Mouse (Mus musculus) limb, embryonic 14.5 days (tissue): ENCODE measurements around the gene Glyctk. TPM values are rescaled to one million over a fixed set of nuclear protein-coding genes. Genes with fewer than 3 reads are reported as not detected.

ENCODE experiments used
- ATAC-seq: fragments of 200-750 bp; cut with Nextera tagmentation; 2 replicates; pipeline ENCODE4 v1.8.0; 2017; ENCODE audit warnings: low read depth, moderate number of reproducible peaks, moderate TSS enrichment; ENCODE audit not compliant: low FRiP score
- DNase-seq: peaks from one replicate; pipeline ENCODE4 v3.0.0-alpha.2; 2015; ENCODE audit warnings: low spot score
- H3K27ac ChIP-seq: fragments of 300-500 bp; sonication (generic); replicated peaks from 2 replicates; pipeline ENCODE4 v1.5.1; 2014; ENCODE audit warnings: low read depth, mild to moderate bottlenecking, low read length, moderate library complexity, mixed read lengths
- H3K27me3 ChIP-seq: fragments of 300-500 bp; sonication (generic); 2 replicates; pipeline ENCODE4 v1.6.1; 2014; ENCODE audit warnings: low read length, mixed read lengths; ENCODE audit not compliant: control insufficient read depth, insufficient read depth
- H3K36me3 ChIP-seq: fragments of 300-500 bp; sonication (generic); 2 replicates; pipeline ENCODE4 v1.6.1; 2014; ENCODE audit warnings: mild to moderate bottlenecking, low read length, moderate library complexity, mixed read lengths; ENCODE audit not compliant: control insufficient read depth, insufficient read depth
- H3K4me1 ChIP-seq: fragments of 300-500 bp; sonication (generic); 2 replicates; pipeline ENCODE4 v1.6.1; 2014; ENCODE audit warnings: antibody characterized with exemption, low read length, mixed read lengths; ENCODE audit not compliant: control insufficient read depth, insufficient read depth
- H3K4me2 ChIP-seq: fragments of 300-500 bp; sonication (generic); replicated peaks from 2 replicates; pipeline ENCODE4 v1.6.1; 2014; ENCODE audit warnings: low read depth, mild to moderate bottlenecking, low read length, moderate library complexity; ENCODE audit not compliant: severe bottlenecking
- H3K4me3 ChIP-seq: fragments of 300-500 bp; sonication (generic); replicated peaks from 2 replicates; pipeline ENCODE4 v1.5.1; 2014; ENCODE audit warnings: low read length
- H3K9ac ChIP-seq: fragments of 300-500 bp; sonication (generic); 2 replicates; pipeline ENCODE4 v1.6.1; 2014; ENCODE audit warnings: mild to moderate bottlenecking, low read depth, low read length, moderate library complexity; ENCODE audit not compliant: severe bottlenecking
- H3K9me3 ChIP-seq: fragments of 300-500 bp; sonication (generic); 2 replicates; pipeline ENCODE4 v1.6.1; 2016; ENCODE audit warnings: low read length; ENCODE audit not compliant: control insufficient read depth
- POLR2A ChIP-seq: fragments of 200-500 bp; IDR thresholded peaks from 2 replicates; pipeline ENCODE4 v1.8.0; 2012; ENCODE audit warnings: inconsistent platforms, mild to moderate bottlenecking, moderate library complexity, borderline replicate concordance; ENCODE audit not compliant: insufficient read depth, insufficient read length; ENCODE audit errors: extremely low read depth
- WGBS: fragments of 180-500 bp; shearing (Covaris S2); extraction: QIAGEN DNeasy Blood & Tissue Kit; methylation state at CpG from one replicate; pipeline ENCODE4 v1.1.7; 2014; 5-methylcytosine and 5-hydroxymethylcytosine counted together
- polyA plus RNA-seq, 2 experiments: library from polyadenylated mRNA; depleted of rRNA in 1 of 2; stranded (reverse) in 1 of 2; unstranded in 1 of 2; fragments of >200 nt; fragmentation: Nextera tagmentation in 1 of 2; extraction: Ambion mirVana in 1 of 2; gene quantifications; 2 replicates each; pipeline versions ENCODE4 v1.2.1 to v1.2.3; 2012 to 2014

Gene Glyctk
- polyA plus RNA-seq, 2 experiments: 2.5 to 3.5 TPM

DNA sequence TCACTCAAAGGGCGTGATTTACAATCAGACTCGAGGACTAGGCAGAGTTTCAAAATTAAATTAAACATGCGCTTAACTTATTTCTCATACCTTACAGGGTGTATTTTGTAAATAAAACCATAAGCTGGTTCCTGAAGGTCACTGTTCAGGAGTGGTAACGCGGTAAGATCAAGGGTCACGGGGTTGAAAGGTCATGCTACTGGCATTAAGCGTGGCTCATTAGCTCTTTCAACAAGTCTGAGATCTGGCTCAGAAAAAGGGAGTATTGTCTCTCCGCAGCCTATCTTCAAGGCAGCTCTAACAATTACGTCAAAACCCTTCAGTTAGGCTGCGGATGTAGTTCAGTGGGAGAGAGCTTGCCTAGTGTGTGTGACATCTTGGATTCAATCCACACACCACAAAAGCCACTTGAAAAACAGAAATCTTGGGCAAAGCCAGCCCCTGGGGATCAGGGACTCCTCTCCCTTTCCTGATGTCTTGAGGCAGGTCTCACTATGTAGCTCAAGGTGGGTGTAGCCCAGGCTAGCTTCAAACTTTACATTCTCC lies 20.2 kb downstream of the Glyctk start:
- no peak for DNase-seq
- WGBS: 49% methylated on average over 10 of the region's 10 CpGs

DNA sequence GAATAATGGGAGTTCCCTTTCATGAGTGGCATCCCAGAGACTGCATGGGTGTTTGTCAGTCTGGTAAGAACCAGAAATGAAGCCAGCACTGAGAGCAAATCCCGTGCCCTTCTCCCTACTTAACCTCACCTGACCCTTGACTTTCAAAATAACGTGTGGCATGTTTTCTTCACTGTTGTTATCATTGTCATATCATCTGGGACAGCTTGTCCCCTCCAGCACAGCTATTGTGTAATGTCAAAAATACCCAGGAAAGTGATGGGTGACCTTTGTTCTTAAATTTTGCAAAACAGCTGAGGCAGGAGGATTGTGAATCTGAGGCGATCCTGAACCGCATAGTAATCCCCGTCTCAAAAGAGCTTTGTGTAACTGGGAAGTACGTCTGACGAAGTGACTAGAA lies 27.7 kb downstream of the Glyctk start:
- TF ChIP-seq POLR2A: no peak
- no peaks in the 10 kb centered on the region for H3K9me3 ChIP-seq
- DNase-seq (no peak), ATAC-seq (no peak)
- H3K27me3 ChIP-seq: no peaks in the 10 kb centered on the region
- no peak overlapping the region for H3K27ac ChIP-seq
- H3K4me2 ChIP-seq: no peak overlapping the region
- 79% methylated on average over 7 of the region's 7 CpGs for WGBS
- no peaks in the 10 kb centered on the region for H3K36me3 ChIP-seq
- no peak overlapping the region for H3K4me3 ChIP-seq
- H3K9ac ChIP-seq: no peak overlapping the region
- no peaks in the 10 kb centered on the region for H3K4me1 ChIP-seq

More for the DNA sequence above, 20.2 kb downstream of the Glyctk start:
- H3K27me3 ChIP-seq: no peaks in the 10 kb centered on the region
- no peaks in the 10 kb centered on the region for H3K36me3 ChIP-seq
- H3K9ac ChIP-seq: no peak overlapping the region
- no peak overlapping the region for H3K4me2 ChIP-seq
- H3K27ac ChIP-seq: no peak overlapping the region
- no peak overlapping the region for H3K4me3 ChIP-seq
- no peaks in the 10 kb centered on the region for H3K9me3 ChIP-seq
- no peak for ATAC-seq
- H3K4me1 ChIP-seq: 0 out of 2 replicates have a peak, but pooled peaks cover 5% of the 10 kb centered on the region
- no peak for TF ChIP-seq POLR2A

DNA sequence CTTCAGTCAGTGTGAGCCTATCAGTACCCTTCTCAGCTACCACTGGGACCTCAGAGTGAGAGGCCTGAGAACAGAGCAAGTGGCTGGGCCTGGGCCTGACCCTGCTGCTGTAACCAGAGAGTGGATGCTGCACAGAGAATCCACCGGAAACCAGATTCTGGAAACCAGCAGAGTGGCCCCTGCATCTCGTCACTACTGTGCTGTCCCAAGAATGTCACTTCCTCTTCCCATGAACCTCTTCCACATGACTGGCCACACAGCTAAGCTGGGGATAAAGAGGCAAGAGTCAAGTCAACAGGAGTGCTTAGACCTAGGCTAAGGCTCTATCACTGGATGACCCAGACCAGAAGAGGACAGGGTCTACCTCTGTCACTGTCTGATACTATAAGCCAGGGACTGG lies 28.9 kb downstream of the Glyctk start:
- TF ChIP-seq POLR2A: no peak
- H3K4me2 ChIP-seq: no peak overlapping the region
- no peaks in the 10 kb centered on the region for H3K9me3 ChIP-seq
- no peaks in the 10 kb centered on the region for H3K27me3 ChIP-seq
- no peaks in the 10 kb centered on the region for H3K4me1 ChIP-seq
- no peaks in the 10 kb centered on the region for H3K36me3 ChIP-seq
- no peak for DNase-seq
- H3K9ac ChIP-seq: no peak overlapping the region
- no peak for ATAC-seq
- 81% methylated on average over 2 of the region's 2 CpGs for WGBS
- no peak overlapping the region for H3K27ac ChIP-seq
- H3K4me3 ChIP-seq: no peak overlapping the region

DNA sequence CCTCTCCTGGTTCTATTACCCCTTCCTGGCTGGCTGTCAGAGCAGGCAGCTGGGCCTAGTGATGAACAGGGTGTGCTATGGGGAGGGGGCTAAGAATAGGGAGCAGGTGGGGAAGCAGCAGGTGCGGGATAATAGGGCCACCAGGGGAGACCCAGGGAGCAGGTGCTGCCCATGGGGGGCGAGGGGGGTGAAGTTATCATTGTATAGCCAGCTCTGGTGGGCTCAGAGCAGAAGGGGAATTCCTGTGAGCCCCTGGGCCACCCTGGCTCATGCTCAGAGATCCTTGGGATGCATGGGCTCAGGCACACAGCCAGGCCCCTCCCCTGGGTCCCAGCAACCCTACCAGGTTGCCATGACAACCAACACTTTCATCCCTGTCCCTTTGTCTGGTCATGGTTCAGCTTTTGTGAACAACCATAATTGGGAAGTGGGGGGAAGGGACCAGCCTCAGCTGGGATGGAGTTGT lies 31.1 kb downstream of the Glyctk start:
- Histone ChIP-seq H3K27me3 (no peaks in the 10 kb centered on the region), H3K9ac (no peak overlapping the region), H3K4me2 (no peak overlapping the region), H3K27ac (no peak overlapping the region), H3K4me3 (no peak overlapping the region), H3K9me3 (no peaks in the 10 kb centered on the region), H3K4me1 (no peaks in the 10 kb centered on the region), H3K36me3 (no peaks in the 10 kb centered on the region)
- no peak for TF ChIP-seq POLR2A
- 41% methylated on average over 2 of the region's 2 CpGs for WGBS
- ATAC-seq (no peak), DNase-seq (no peak)

DNA sequence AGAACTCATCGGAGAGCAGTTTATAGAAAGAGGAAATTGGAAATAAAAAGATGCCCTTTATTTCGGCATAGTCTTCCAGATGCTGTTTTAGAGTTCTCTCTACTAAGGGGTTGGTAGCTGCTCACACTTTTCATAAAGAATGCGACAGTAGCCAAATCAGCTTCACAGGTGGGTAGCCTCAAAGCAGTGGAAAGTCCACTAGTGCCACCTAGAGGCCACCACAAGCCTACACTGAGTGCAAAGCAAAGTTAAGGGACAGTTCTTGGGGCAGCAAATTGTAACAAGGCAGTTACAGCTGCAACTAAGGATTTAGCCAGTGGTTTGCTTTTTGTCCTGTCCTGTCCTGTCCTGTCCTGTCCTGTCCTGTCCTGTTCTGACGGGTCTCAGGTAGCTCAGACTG lies 34.3 kb downstream of the Glyctk start:
- Histone ChIP-seq H3K27me3 (no peaks in the 10 kb centered on the region), H3K27ac (no peak overlapping the region), H3K4me3 (no peak overlapping the region), H3K9me3 (no peaks in the 10 kb centered on the region), H3K36me3 (no peaks in the 10 kb centered on the region), H3K4me1 (no peaks in the 10 kb centered on the region), H3K4me2 (no peak overlapping the region), H3K9ac (no peak overlapping the region)
- DNase-seq (no peak), ATAC-seq (no peak)
- 43% methylated on average over 4 of the region's 4 CpGs for WGBS
- no peak for TF ChIP-seq POLR2A

DNA sequence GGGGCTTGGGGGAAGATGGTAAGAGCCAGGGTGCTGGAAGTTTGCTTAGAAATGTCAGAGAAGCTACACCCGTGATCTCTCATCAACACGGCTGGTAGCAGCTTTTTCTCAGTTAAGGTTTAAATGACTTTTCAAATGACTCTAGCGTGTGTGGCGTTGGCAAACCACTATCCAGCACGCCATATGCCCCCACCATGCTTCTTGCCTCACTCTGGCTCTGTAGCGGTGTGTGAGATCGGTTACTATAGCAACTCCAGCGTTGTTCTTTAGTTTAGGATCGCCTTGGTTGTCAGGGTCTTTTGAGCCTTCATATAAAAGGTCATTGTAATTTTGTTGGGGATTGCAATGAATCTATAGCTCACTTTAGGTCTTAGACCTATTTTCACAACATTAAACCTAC lies 38.9 kb downstream of the Glyctk start:
- no peak for DNase-seq
- Histone ChIP-seq H3K36me3 (no peaks in the 10 kb centered on the region), H3K4me3 (no peak overlapping the region), H3K27ac (no peak overlapping the region), H3K27me3 (no peaks in the 10 kb centered on the region), H3K9me3 (no peaks in the 10 kb centered on the region), H3K9ac (no peak overlapping the region), H3K4me2 (no peak overlapping the region), H3K4me1 (no peaks in the 10 kb centered on the region)
- no peak for TF ChIP-seq POLR2A
- ATAC-seq: no peak
- 80% methylated on average over 9 of the region's 9 CpGs for WGBS
